Mouse (Mus musculus) midbrain, embryonic 12.5 days (tissue): ENCODE measurements around the gene Tecr. TPM values are rescaled to one million over a fixed set of nuclear protein-coding genes. Genes with fewer than 3 reads are reported as not detected.

Source experiments
- ATAC-seq: fragments of 200-750 bp; cut with Nextera tagmentation; 2 replicates; pipeline ENCODE4 v1.8.0; 2017; ENCODE audit warnings: low read depth, moderate TSS enrichment, moderate library complexity; ENCODE audit not compliant: low FRiP score
- H3K27ac ChIP-seq: fragments of 300-500 bp; sonication (generic); replicated peaks from 2 replicates; pipeline ENCODE4 v1.5.1; 2016; ENCODE audit warnings: mild to moderate bottlenecking
- H3K27me3 ChIP-seq: fragments of 300-500 bp; sonication (generic); 2 replicates; pipeline ENCODE4 v1.6.1; 2016; ENCODE audit warnings: mild to moderate bottlenecking
- H3K36me3 ChIP-seq: fragments of 300-500 bp; sonication (generic); 2 replicates; pipeline ENCODE4 v1.6.1; 2016
- H3K4me1 ChIP-seq: fragments of 300-500 bp; sonication (generic); 2 replicates; pipeline ENCODE4 v1.6.1; 2016
- H3K4me2 ChIP-seq: fragments of 300-500 bp; sonication (generic); replicated peaks from 2 replicates; pipeline ENCODE4 v1.6.1; 2016; ENCODE audit warnings: mild to moderate bottlenecking, moderate library complexity
- H3K4me3 ChIP-seq: fragments of 300-500 bp; sonication (generic); 2 replicates; pipeline ENCODE4 v1.5.1; 2016; ENCODE audit warnings: mild to moderate bottlenecking
- H3K9ac ChIP-seq: fragments of 300-500 bp; sonication (generic); replicated peaks from 2 replicates; pipeline ENCODE4 v1.6.1; 2016; ENCODE audit warnings: mild to moderate bottlenecking, moderate library complexity
- H3K9me3 ChIP-seq: fragments of 300-500 bp; sonication (generic); 2 replicates; pipeline ENCODE4 v1.6.1; 2016; ENCODE audit warnings: mild to moderate bottlenecking
- WGBS: fragments of 180-500 bp; shearing (Covaris S2); methylation state at CpG from one replicate; pipeline ENCODE4 v1.1.7; 2016; 5-methylcytosine and 5-hydroxymethylcytosine counted together
- polyA plus RNA-seq: library from polyadenylated mRNA; unstranded; fragments of >200 nt; fragmentation: Nextera tagmentation; extraction: Ambion mirVana; gene quantifications from 2 replicates; pipeline ENCODE4 v1.2.1, GENCODE M21; 2016

Gene Tecr
- 600 and 631 TPM in 2 replicates for polyA plus RNA-seq

DNA sequence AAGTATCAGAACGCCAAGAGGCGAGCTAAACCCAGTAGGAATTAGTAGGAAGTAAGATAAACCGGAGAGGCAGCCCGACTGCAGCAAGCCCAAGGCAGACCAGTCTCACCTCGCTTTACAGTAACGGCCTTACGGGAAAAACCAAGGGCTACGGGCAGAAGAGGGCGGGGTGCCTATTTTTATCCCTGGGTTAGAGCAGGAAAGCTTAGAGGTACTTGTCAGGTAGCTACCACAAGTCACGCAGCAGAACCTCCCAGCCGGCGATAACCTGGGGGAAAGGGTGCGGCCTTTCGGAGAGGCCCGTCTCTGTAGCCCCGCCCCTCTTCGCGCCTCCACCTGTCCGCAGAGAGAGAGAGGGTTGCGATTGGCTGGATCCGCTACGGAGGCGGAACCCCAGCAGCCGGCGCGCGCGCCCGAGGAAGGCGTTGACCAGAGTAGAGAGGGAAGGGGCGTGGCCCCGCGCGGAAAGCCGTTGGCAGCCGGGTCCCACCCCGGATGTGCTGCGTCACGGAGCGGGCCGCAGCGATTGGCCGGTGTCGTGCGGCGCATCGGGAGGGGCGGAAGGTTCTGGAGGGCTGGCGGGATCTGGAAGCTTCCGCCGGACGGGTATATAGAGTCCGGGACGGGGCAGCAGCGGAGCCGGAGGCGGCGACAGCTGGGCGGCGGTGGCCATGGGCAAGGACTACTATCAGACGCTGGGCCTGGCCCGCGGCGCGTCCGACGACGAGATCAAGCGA lies at the start of gene Tecr, which contains the start of gene Dnajb1:
Gene Tecr, minus strand, starts transcription at position 311 of the 737 bp plus-strand sequence.
Gene Dnajb1, plus strand, starts transcription at position 533 of the 737 bp plus-strand sequence.
- H3K36me3 ChIP-seq: peaks cover 30% of the 10 kb centered on the region
- peak within 1 kb of the TSS; percentile 97 for H3K27ac ChIP-seq
- peak within 1 kb of the TSS; percentile 84 for H3K4me3 ChIP-seq
- no peaks in the 10 kb centered on the region for H3K27me3 ChIP-seq
- H3K4me2 ChIP-seq: peak within 1 kb of the TSS; percentile 79
- H3K4me1 ChIP-seq: peaks cover 27% of the 10 kb centered on the region
- peak; percentile 97 for ATAC-seq
- peak within 1 kb of the TSS; percentile 90 for H3K9ac ChIP-seq
- WGBS: under 1% methylated on average over 65 of the region's 69 CpGs
- H3K9me3 ChIP-seq: no peaks in the 10 kb centered on the region

DNA sequence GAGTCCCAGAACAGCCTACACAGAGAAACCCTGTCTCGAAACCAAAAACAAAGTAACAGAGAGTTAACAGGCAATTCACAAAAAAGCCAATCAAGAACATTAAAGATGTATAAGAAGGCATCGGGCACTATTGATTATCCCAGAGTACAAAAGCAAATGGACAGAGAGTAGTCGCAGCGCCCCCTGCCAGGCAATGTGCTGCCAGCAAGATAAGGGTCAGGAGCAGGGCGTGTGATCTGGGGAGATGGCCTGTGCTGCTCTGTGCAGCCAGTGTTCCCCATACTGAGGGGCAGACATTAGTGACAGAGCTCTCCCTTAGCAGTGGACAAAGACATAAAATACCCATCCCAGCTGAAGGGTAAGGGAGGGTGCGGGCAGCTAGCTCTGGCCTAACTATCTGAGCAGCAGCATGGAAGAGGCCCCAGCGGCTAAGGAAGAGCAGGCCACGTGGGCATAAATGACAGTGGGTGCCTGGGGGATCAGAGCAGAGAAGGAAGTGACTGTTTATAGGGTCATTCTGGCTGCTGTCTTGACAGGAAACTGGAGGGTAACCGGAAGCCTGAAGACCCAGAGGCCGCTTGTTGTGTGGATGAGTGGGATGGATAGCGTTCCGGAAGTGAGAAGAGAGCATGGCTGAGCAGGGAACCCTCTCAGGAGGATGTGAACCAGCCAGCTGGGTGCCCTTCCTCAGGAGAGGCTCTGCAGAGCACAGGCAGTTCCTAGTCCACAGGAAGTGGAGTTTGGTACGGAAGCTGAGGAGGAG lies 48.9 kb upstream of the Tecr start:
- Histone ChIP-seq H3K27ac (no peak overlapping the region), H3K4me3 (no peak overlapping the region), H3K9ac (no peak overlapping the region), H3K4me2 (no peak overlapping the region), H3K4me1 (peaks cover 39% of the 10 kb centered on the region), H3K36me3 (peaks cover 9% of the 10 kb centered on the region; the same call in 1 of the 2 replicates), H3K9me3 (no peaks in the 10 kb centered on the region), H3K27me3 (no peaks in the 10 kb centered on the region)
- 87% methylated on average over 13 of the region's 13 CpGs for WGBS
- ATAC-seq: no peak

DNA sequence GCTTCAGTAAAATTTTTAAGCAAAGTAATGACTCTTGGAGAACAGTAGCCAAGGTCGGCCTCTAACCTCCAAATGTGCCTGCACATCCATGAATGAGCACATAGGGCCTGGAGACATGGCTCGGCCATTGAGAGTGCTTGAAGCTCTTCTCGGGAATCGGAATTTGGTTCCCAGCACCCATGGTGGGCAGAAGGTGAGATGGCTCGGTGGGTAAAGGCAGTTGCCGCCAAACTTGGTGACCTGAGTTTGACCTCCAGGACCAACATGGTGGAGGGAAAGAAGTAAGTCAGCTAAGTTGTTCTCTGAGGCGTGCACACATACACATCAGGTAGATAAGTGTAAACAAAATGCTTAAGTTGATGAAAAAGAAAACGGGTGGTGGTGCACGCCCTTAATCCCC lies 48.3 kb upstream of the Tecr start:
- peaks cover 34% of the 10 kb centered on the region for H3K4me1 ChIP-seq
- no peak overlapping the region for H3K4me2 ChIP-seq
- no peak for ATAC-seq
- H3K9me3 ChIP-seq: no peaks in the 10 kb centered on the region
- H3K27ac ChIP-seq: no peak overlapping the region
- peaks cover 9% of the 10 kb centered on the region; the same call in 1 of the 2 replicates for H3K36me3 ChIP-seq
- H3K27me3 ChIP-seq: no peaks in the 10 kb centered on the region
- H3K9ac ChIP-seq: no peak overlapping the region
- 92% methylated on average over 9 of the region's 9 CpGs for WGBS
- no peak overlapping the region for H3K4me3 ChIP-seq

DNA sequence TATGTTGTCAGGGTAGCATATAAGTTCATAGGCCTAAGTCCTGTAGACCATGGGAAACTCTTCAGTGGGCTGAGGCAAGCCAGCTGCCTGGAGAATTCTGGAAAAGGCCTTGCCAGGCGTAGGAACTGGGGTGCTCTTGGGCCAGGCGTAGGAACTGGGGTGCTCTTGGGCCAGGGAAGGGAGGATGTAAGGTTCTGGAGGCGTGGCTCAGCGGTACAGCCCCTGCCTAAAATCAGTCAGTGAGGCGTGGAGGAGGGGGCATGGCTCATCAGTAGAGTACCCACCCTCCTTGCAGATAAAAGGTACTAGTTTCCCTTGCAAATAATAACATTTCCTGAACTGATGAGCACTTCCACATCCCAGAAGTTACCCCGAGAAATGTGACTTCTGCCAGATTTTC lies 47.0 kb upstream of the Tecr start:
- ATAC-seq: no peak
- WGBS: 96% methylated on average over 6 of the region's 6 CpGs
- H3K9me3 ChIP-seq: no peaks in the 10 kb centered on the region
- no peak overlapping the region for H3K4me2 ChIP-seq
- no peak overlapping the region for H3K27ac ChIP-seq
- H3K9ac ChIP-seq: no peak overlapping the region
- no peaks in the 10 kb centered on the region for H3K27me3 ChIP-seq
- peaks cover 22% of the 10 kb centered on the region for H3K4me1 ChIP-seq
- H3K36me3 ChIP-seq: peaks cover 9% of the 10 kb centered on the region; the same call in 1 of the 2 replicates
- no peak overlapping the region for H3K4me3 ChIP-seq

DNA sequence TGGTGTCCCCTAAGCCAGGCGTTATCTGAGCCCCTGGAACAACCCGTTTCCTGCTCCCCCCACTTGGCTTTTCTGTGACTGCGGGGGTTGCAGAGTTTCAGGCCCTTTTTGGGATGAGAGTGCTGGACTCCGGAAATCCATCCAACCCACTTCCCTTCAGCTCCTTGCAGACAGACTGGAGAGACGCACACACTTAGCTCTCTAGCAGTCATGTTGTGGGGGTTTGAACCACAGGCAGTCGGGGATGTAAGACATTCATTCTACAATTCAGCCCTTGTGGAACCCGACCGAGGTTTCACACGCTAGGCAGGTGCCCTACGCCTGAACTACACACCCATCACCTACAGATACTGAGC lies 45.9 kb upstream of the Tecr start:
- no peak for ATAC-seq
- H3K27ac ChIP-seq: no peak overlapping the region
- H3K4me1 ChIP-seq: peaks cover 22% of the 10 kb centered on the region
- H3K4me3 ChIP-seq: peak overlapping the region; percentile 85
- 50% methylated on average over 10 of the region's 10 CpGs for WGBS
- peak overlapping the region; percentile 82 for H3K9ac ChIP-seq
- H3K4me2 ChIP-seq: peak overlapping the region; percentile 95
- H3K9me3 ChIP-seq: no peaks in the 10 kb centered on the region
- no peaks in the 10 kb centered on the region for H3K27me3 ChIP-seq
- peaks cover 9% of the 10 kb centered on the region; the same call in 1 of the 2 replicates for H3K36me3 ChIP-seq

DNA sequence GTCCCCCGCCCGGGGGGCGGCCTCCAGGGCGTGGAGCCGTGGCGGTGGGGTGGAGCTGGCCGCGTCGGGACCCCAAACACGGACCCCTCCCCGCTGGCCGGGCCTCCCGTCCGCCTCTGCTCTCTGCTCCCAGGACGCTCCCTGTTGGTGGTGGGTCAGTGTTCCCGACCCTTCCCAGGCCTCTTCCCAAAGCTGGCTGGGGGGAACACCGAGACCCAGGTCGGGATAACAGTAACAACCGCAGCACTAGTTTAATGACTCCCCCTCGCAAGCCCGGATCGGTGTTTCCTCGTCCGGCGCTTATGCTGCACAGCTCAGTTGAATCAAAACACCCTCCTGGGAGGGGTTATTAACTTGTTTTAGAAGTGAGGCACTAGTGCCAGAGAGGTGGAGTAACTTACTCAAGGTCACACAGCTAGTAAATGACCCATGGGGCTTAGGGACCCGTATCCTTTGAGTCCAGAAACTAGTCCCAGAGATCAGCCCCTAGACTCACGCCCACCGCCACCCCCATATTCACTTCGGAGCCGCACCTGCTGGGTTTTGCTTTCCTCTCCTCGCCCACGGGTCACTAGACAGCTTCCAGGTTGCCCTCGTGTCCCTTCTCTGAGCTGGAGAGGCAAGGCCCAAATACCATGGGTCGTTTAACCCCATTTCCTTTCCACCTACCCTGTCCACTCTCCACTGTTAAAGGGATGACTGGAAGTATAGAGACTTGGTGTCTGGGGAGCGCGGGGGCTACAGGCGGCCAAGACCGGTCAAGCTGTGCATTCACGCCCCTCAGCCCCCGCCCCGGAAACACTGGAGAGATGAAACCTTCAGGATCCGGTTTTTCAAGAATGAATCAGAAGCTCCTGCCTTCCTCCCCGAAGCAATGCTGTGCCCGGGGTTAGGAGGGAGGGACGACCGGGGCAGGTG lies 45.2 kb upstream of the Tecr start:
- ATAC-seq: 0 out of 2 replicates have a peak, but pooled peaks have one; percentile 4
- peaks cover 9% of the 10 kb centered on the region; the same call in 1 of the 2 replicates for H3K36me3 ChIP-seq
- no peaks in the 10 kb centered on the region for H3K9me3 ChIP-seq
- peak overlapping the region; percentile 82 for H3K9ac ChIP-seq
- H3K4me2 ChIP-seq: peak overlapping the region; percentile 95
- H3K4me3 ChIP-seq: peak overlapping the region; percentile 85
- H3K27ac ChIP-seq: peak overlapping the region; percentile 67
- H3K27me3 ChIP-seq: no peaks in the 10 kb centered on the region
- 3% methylated on average over 39 of the region's 46 CpGs for WGBS
- peaks cover 22% of the 10 kb centered on the region for H3K4me1 ChIP-seq

DNA sequence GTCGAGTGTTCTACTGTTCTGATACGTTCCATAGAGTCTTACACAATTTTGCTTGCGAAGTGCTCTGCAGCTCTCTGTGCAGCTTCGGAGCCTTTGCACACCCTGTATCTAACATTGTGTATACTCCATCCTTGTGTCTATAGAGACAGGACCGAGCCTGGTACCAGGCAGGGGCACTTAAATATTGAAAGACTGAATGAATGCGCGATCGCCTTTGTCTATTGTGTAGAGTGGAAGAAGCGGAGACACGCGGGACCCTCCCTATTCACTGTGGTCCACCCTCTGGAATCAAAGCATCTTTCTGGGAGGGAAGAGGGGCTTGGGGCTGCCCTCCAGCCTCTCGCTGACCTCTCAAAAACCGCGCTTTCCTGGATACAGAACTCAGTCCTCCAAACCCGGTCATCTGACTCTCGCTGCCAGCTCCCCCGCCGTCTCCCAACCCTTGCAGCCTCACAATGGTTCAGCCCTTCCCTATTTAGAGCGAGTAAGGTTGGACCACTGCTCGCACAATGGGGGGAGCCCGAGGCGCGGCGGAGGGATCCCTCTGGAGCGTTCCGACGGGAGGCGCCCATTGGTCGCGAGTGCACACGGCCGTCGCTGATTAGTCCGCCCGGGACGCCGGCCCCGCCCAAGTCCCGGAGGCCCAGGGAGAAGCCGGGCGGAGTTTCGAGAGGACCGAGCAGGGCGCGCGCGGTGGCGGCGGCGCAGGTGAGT lies 44.4 kb upstream of the Tecr start, which contains the start of gene Gipc1:
Gene Gipc1, plus strand, starts transcription at position 648 of the 714 bp plus-strand sequence.
- Histone ChIP-seq H3K27ac (peak within 1 kb of the TSS; percentile 92), H3K9me3 (no peaks in the 10 kb centered on the region), H3K9ac (peak within 1 kb of the TSS; percentile 82), H3K27me3 (no peaks in the 10 kb centered on the region), H3K4me2 (peak within 1 kb of the TSS; percentile 95), H3K4me3 (peak within 1 kb of the TSS; percentile 85), H3K36me3 (0 out of 2 replicates have a peak, but pooled peaks cover 4% of the 10 kb centered on the region), H3K4me1 (peaks cover 22% of the 10 kb centered on the region)
- 4% methylated on average over 50 of the region's 50 CpGs for WGBS
- ATAC-seq: peak; percentile 96

DNA sequence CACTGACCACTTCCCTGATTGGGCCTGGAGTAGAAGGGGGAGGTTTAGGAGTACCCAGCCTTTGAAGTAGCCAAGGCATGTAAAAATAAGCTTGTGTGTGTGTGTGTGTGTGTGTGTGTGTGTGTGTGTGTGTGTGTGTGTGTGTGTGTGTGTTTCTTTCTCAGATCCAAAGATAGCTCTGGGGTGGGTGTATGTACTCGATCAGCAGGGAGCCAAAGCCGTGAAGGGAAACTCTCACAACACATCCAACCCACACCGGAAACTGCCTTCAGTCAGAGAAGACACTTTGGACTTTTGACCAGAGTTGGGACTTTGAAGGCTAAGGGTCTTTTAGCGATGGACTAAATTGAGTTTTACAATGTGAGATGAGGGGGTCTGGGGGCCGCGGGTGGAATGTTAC lies 41.9 kb upstream of the Tecr start:
- no peaks in the 10 kb centered on the region for H3K27me3 ChIP-seq
- no peak for ATAC-seq
- H3K4me1 ChIP-seq: peaks cover 20% of the 10 kb centered on the region
- H3K4me2 ChIP-seq: no peak overlapping the region
- H3K9me3 ChIP-seq: no peaks in the 10 kb centered on the region
- no peak overlapping the region for H3K27ac ChIP-seq
- no peaks in the 10 kb centered on the region for H3K36me3 ChIP-seq
- WGBS: 94% methylated on average over 6 of the region's 6 CpGs
- no peak overlapping the region for H3K4me3 ChIP-seq
- no peak overlapping the region for H3K9ac ChIP-seq

DNA sequence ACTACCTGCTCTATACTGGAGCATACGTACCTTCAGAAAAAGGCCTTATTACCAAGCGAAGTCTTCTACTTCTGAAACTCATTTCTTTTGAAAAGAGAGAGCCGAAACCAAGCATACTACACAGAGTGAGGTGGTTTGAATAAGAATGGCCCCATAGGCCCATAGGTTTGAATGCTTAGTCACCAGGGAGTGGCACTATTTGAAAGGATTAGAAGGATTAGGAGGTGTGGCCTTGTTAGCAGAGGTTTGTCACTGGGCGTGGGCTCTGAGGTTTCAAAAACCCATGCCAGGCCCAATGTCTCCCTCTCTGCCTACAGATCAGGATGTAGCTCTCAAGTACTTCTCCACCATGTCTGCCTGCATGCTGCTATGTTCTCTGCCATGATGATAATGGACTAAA lies 40.3 kb upstream of the Tecr start:
- Histone ChIP-seq H3K36me3 (no peaks in the 10 kb centered on the region), H3K4me2 (no peak overlapping the region), H3K4me1 (peaks cover 6% of the 10 kb centered on the region), H3K9ac (no peak overlapping the region), H3K9me3 (no peaks in the 10 kb centered on the region), H3K4me3 (no peak overlapping the region), H3K27ac (no peak overlapping the region), H3K27me3 (no peaks in the 10 kb centered on the region)
- ATAC-seq: no peak
- WGBS: 88% methylated on average over 4 of the region's 4 CpGs

DNA sequence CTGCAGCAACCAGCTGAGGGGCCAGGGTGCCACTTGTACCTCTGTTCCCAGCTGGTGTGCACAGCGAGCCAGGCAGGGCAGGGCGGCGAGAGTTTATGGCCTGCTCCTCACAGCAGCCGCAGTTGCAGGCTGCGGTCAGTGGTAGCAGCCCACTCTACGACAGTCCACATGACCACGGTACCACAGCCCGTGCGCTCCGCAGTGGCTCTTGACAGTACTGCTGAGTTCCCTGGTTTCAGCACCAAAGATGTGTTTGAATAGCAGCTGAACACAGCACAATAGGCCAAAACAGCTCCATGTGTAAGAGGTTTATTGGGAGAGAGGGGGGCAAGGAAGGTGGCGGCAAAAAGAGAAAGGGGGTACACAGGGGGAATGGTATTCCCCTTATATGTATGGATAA lies 39.7 kb upstream of the Tecr start:
- H3K9ac ChIP-seq: no peak overlapping the region
- peaks cover 6% of the 10 kb centered on the region for H3K4me1 ChIP-seq
- no peaks in the 10 kb centered on the region for H3K9me3 ChIP-seq
- no peaks in the 10 kb centered on the region for H3K27me3 ChIP-seq
- ATAC-seq: no peak
- no peak overlapping the region for H3K4me3 ChIP-seq
- no peak overlapping the region for H3K27ac ChIP-seq
- WGBS: 94% methylated on average over 11 of the region's 11 CpGs
- no peak overlapping the region for H3K4me2 ChIP-seq
- H3K36me3 ChIP-seq: no peaks in the 10 kb centered on the region

DNA sequence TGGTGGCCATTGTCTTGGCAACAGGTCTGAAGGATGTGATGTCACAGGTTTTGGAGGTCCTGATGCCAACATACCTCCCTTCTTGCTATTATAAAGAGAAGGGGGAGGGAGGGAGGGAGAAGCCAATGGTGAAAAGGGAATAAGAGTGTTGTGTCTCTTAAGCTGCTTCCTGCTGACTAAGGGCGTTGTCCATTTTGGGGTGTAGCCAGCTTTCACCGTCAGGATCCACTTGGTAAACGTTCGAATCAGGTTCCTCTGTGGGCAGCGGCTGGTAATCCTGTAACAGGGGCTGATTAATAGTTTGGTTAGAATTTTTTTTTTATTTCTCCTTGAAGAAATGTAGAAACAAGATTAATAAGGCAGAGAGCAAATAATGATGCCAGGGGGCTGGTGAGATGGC lies 31.9 kb upstream of the Tecr start:
- WGBS: 68% methylated on average over 5 of the region's 5 CpGs
- H3K9ac ChIP-seq: no peak overlapping the region
- H3K27ac ChIP-seq: no peak overlapping the region
- ATAC-seq: no peak
- no peaks in the 10 kb centered on the region for H3K36me3 ChIP-seq
- peaks cover 7% of the 10 kb centered on the region; the same call in 1 of the 2 replicates for H3K9me3 ChIP-seq
- no peak overlapping the region for H3K4me3 ChIP-seq
- no peak overlapping the region for H3K4me2 ChIP-seq
- H3K27me3 ChIP-seq: no peaks in the 10 kb centered on the region
- H3K4me1 ChIP-seq: no peaks in the 10 kb centered on the region
